Mouse (Mus musculus) lung, postnatal 0 days (tissue): Measurements from ENCODE around the gene Adgrl3.

Experiments
- CTCF ChIP-seq: IDR thresholded peaks from 2 replicates; pipeline ENCODE4 v1.5.1; 2016; ENCODE audit warnings: antibody characterized with exemption, mild to moderate bottlenecking
- EP300 ChIP-seq: IDR thresholded peaks from 2 replicates; pipeline ENCODE4 v1.6.1; 2016; ENCODE audit warnings: antibody characterized with exemption, mild to moderate bottlenecking, control low read depth

- TF ChIP-seq CTCF = no peak
- no peak for TF ChIP-seq EP300
These were observed 776.2 kb downstream of the Adgrl3 start for GRCm38 (mm10) chr5:81796128-81796527.
